Mouse (Mus musculus): ENCODE measurements around the gene Pex14. TPM values are rescaled to one million over a fixed set of nuclear protein-coding genes. Genes with fewer than 3 reads are reported as not detected.

Gene Pex14
- polyA plus RNA-seq, 1 experiment from 2014 or later: 52.1 TPM

DNA sequence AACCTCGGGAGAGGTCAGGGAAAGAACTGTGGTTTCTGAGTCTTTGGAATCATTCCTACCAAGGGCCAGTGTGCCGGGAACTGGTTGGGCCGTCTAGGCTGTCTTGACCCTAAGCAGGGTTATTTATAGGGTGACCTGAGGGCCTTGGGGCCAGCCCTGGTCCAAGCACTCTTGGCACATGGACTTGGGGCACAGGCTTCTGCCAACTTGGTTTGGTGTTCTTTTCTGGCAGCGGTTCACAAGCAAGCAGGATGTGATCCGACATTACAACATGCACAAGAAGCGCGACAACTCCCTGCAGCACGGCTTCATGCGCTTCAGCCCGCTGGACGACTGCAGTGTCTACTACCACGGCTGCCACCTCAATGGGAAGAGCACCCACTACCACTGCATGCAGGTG lies 162.9 kb downstream of the Pex14 start:
- Histone ChIP-seq H3K27me3 (replicated peaks) (no peaks in the 10 kb centered on the region), H3K9ac (no peak overlapping the region), H3K36me3 (no peaks in the 10 kb centered on the region), H3K4me3 (replicated peaks) (no peak overlapping the region), H3K9me3 (no peaks in the 10 kb centered on the region), H3K4me1 (replicated peaks) (peaks cover 39% of the 10 kb centered on the region), H3K4me2 (replicated peaks) (no peak overlapping the region), H3K27ac (peak overlapping the region; percentile 51)
- 82% methylated on average over 12 of the region's 12 CpGs for WGBS
- ATAC-seq: no peak

- Histone ChIP-seq H3K4me3 (replicated peaks) (no peak overlapping the region), H3K9ac (no peak overlapping the region), H3K27me3 (replicated peaks) (no peaks in the 10 kb centered on the region), H3K36me3 (no peaks in the 10 kb centered on the region), H3K4me2 (replicated peaks) (no peak overlapping the region), H3K27ac (peak overlapping the region; percentile 71), H3K4me1 (replicated peaks) (peaks cover 35% of the 10 kb centered on the region), H3K9me3 (no peaks in the 10 kb centered on the region)
- ATAC-seq: no peak
- 75% methylated on average over 12 of the region's 12 CpGs for WGBS
These were observed 163.6 kb downstream of the Pex14 start for GRCm38 (mm10) chr4:148936111-148936510.

DNA sequence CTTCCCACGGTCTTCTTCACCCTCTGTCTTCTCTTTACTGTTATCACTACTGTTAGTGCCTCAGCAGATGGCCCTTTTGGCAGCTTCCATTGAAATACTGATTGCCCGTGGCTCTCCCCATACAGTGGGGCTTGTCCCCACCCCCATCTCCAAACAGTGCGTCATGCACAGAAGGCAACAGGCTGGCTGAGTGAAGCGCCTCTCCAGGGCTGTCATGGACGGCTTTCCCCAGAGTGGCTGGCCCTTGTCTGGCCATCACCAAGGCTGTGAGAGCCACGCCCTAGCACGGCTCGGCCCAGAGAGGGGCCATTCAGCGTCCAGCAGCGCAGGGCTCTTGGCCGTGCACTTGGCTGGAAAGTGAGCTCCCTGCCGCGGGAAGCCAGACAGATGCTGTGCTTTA lies 164.5 kb downstream of the Pex14 start:
- H3K27me3 ChIP-seq (replicated peaks): no peaks in the 10 kb centered on the region
- H3K9me3 ChIP-seq: no peaks in the 10 kb centered on the region
- peaks cover 28% of the 10 kb centered on the region for H3K4me1 ChIP-seq (replicated peaks)
- peak overlapping the region; percentile 38 for H3K4me2 ChIP-seq (replicated peaks)
- no peak overlapping the region for H3K4me3 ChIP-seq (replicated peaks)
- peak; percentile 63 for ATAC-seq
- no peaks in the 10 kb centered on the region for H3K36me3 ChIP-seq
- peak overlapping the region; percentile 71 for H3K27ac ChIP-seq
- 13% methylated on average over 13 of the region's 13 CpGs for WGBS
- peak overlapping the region; percentile 28; the same call in 1 of the 2 replicates for H3K9ac ChIP-seq

DNA sequence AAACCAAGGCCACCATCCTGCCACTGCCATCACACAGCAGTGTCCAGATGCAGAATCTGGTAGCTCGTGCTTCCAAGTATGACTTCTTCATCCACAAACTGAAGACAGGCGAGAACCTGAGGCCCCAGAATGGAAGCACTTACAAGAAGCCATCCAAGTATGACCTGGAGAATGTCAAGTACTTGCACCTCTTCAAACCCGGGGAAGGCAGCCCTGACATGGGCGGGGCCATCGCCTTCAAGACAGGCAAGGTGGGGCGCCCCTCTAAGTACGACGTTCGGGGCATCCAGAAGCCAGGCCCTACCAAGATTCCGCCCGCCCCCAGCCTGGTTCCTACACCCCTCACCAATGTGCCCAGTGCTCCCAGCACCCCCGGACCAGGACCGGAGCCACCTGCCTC lies 166.6 kb downstream of the Pex14 start:
- Histone ChIP-seq H3K9ac (no peak overlapping the region), H3K4me2 (replicated peaks) (no peak overlapping the region), H3K36me3 (no peaks in the 10 kb centered on the region), H3K27ac (peak overlapping the region; percentile 44; the same call in 1 of the 2 replicates), H3K27me3 (replicated peaks) (no peaks in the 10 kb centered on the region), H3K4me1 (replicated peaks) (peaks cover 23% of the 10 kb centered on the region), H3K4me3 (replicated peaks) (no peak overlapping the region), H3K9me3 (no peaks in the 10 kb centered on the region)
- ATAC-seq: no peak
- 82% methylated on average over 13 of the region's 13 CpGs for WGBS

DNA sequence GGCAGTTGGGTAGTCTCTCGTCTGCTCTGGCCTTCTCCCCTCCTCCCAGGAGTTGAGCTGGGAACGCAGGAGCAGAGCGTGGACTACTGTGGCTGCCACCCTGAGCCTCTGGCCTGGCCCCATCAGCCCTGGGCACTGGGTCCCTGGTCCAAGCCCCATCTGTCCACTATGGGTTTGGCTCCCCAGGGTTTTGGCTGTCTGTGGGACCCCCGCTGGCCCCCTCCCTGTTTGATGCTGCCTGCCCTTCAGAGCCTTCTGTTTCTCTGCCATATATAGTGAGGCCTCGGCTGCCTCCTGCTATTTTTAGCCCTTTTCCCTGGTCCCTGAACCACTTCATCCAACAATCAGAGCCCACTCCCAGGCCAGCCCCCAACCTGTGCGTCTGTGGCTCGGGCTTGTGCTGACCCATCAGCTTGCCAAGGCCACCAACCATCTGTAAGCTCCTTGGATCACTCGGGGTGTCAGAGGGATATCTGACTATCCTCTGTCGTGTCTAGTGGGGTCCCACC lies 168.9 kb downstream of the Pex14 start:
- H3K4me2 ChIP-seq (replicated peaks): no peak overlapping the region
- H3K4me3 ChIP-seq (replicated peaks): no peak overlapping the region
- no peaks in the 10 kb centered on the region for H3K36me3 ChIP-seq
- peaks cover 35% of the 10 kb centered on the region for H3K4me1 ChIP-seq (replicated peaks)
- H3K9ac ChIP-seq: no peak overlapping the region
- no peaks in the 10 kb centered on the region for H3K27me3 ChIP-seq (replicated peaks)
- H3K9me3 ChIP-seq: no peaks in the 10 kb centered on the region
- no peak for ATAC-seq
- WGBS: 52% methylated on average over 9 of the region's 9 CpGs
- H3K27ac ChIP-seq: peak overlapping the region; percentile 28; the same call in 1 of the 2 replicates

DNA sequence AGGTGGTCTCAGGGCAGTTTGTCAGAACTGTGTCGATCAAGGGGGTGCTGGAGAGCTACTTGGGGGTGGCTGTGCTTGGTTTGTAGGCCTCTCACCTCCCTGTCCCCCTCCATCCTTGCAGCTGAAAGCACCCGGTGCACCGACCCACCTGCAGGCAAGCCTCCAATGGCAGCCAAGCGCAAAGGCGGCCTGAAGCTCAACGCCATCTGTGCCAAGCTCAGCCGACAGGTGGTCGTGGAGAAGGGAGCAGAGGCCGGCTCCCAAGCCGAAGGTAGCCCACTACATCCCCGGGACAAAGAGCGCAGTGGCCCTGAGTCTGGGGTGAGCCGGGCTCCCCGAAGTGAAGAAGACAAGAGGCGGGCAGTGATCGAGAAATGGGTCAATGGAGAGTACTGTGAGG lies 170.8 kb downstream of the Pex14 start:
- Histone ChIP-seq H3K4me3 (replicated peaks) (no peak overlapping the region), H3K27ac (no peak overlapping the region), H3K4me2 (replicated peaks) (no peak overlapping the region), H3K36me3 (no peaks in the 10 kb centered on the region), H3K4me1 (replicated peaks) (peaks cover 41% of the 10 kb centered on the region), H3K9ac (no peak overlapping the region), H3K9me3 (no peaks in the 10 kb centered on the region), H3K27me3 (replicated peaks) (no peaks in the 10 kb centered on the region)
- WGBS: 92% methylated on average over 16 of the region's 16 CpGs
- no peak for ATAC-seq

DNA sequence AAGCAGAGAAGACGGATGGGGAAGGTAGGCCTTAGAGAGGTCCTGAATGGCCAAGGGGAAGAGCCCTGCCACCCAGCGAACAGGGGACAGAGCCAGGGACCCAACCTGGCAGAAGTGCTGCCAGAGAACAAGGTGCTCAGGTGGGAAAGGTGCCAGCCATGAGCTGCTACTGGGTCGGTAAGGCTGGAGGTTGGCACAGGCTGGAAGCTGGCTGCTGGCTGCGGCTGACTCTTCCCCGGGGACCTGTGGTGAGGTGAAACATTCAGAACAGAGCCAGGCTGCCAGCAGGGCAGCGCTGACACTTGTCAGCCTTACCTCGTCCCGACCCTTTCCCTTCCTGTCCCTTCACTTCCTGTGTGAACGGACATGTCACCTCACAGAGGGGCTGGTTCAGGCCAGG lies 171.4 kb downstream of the Pex14 start:
- Histone ChIP-seq H3K4me1 (replicated peaks) (peaks cover 45% of the 10 kb centered on the region), H3K4me2 (replicated peaks) (no peak overlapping the region), H3K27me3 (replicated peaks) (no peaks in the 10 kb centered on the region), H3K9ac (no peak overlapping the region), H3K27ac (0 out of 2 replicates have a peak overlapping the region, but pooled peaks have one; percentile 13), H3K36me3 (no peaks in the 10 kb centered on the region), H3K9me3 (no peaks in the 10 kb centered on the region), H3K4me3 (replicated peaks) (no peak overlapping the region)
- 67% methylated on average over 9 of the region's 9 CpGs for WGBS
- no peak for ATAC-seq

GRCm38 (mm10) chr4:148926459-148926858 lies 173.2 kb downstream of the Pex14 start:
- no peaks in the 10 kb centered on the region; the same call in 1 of the 2 replicates for H3K27me3 ChIP-seq (replicated peaks)
- H3K4me2 ChIP-seq (replicated peaks): no peak overlapping the region
- peak; percentile 55 for ATAC-seq
- no peaks in the 10 kb centered on the region for H3K9me3 ChIP-seq
- H3K9ac ChIP-seq: no peak overlapping the region
- no peaks in the 10 kb centered on the region for H3K36me3 ChIP-seq
- H3K4me1 ChIP-seq (replicated peaks): peaks cover 60% of the 10 kb centered on the region
- WGBS: 5% methylated on average over 8 of the region's 8 CpGs
- H3K27ac ChIP-seq: peak overlapping the region; percentile 61
- no peak overlapping the region for H3K4me3 ChIP-seq (replicated peaks)

DNA sequence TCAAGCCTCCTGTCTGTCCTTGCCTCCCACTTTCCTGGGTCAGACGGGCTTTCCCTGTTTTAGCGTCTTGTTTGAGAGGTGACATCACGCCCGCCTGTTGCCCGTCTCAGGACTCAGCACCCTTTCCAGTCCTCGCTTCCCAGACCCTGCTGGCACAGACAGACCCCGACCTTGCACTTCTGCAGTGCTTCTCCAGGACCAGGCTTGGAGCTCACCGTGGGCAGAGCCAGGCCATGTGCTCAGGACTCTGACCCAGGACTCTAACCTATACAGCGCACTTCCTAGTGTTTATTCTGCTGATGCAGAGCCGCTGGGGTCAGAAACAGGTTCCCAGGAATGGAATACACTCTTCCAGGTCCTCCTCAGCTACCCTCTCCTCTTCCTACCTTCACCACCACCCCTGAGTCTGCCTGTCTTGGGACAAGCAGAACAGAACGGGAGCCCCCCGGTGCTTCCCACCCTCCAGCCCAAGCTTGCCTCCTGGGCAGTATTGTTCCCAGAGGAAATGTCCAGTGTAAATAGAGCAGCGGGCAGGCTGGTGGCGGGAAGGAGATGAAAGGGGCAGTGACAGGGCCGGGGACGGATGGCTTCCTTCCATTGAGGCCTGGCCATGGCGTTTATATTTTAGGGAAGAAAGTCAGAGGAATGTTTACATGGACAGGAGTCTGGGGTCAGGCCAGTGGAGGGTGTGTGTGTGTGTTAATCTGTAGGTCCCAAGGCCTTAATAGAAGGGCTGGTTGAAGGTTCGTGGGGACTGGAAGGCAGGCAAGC lies 173.9 kb downstream of the Pex14 start:
- H3K27me3 ChIP-seq (replicated peaks): peaks cover under 1% of the 10 kb centered on the region; the same call in 1 of the 2 replicates
- peaks cover 62% of the 10 kb centered on the region for H3K4me1 ChIP-seq (replicated peaks)
- no peak overlapping the region for H3K4me2 ChIP-seq (replicated peaks)
- H3K9ac ChIP-seq: no peak overlapping the region
- 24% methylated on average over 18 of the region's 18 CpGs for WGBS
- peak overlapping the region; percentile 61 for H3K27ac ChIP-seq
- ATAC-seq: peak; percentile 31
- H3K9me3 ChIP-seq: no peaks in the 10 kb centered on the region
- no peak overlapping the region for H3K4me3 ChIP-seq (replicated peaks)
- no peaks in the 10 kb centered on the region for H3K36me3 ChIP-seq

DNA sequence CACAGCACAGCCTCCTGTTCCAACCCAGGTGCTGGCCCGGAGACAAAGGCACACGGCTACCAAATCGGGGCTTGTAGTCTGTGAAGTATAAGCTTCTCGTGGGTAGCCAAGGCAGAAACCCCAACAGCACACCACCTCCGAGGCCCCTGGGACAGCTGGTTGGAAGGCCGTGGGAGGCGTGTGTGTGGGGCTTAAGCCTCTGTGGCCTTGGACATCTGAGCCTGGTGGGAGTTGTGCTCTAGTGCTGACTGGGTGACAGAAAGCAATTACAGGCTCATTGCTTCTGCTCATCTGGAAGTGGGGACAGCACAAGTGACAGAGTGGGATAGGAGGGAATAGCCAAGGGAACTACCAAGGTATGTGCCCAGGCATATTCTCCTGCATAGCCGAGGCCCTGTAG lies 175.7 kb downstream of the Pex14 start:
- 52% methylated on average over 8 of the region's 8 CpGs for WGBS
- Histone ChIP-seq H3K4me2 (replicated peaks) (no peak overlapping the region), H3K9me3 (no peaks in the 10 kb centered on the region), H3K4me1 (replicated peaks) (peaks cover 64% of the 10 kb centered on the region), H3K9ac (no peak overlapping the region), H3K27ac (peak overlapping the region; percentile 60), H3K36me3 (no peaks in the 10 kb centered on the region), H3K27me3 (replicated peaks) (peaks cover 5% of the 10 kb centered on the region; the same call in 1 of the 2 replicates), H3K4me3 (replicated peaks) (no peak overlapping the region)
- no peak for ATAC-seq

GRCm38 (mm10) chr4:148923414-148923813 lies 176.3 kb downstream of the Pex14 start:
- peaks cover 5% of the 10 kb centered on the region; the same call in 1 of the 2 replicates for H3K27me3 ChIP-seq (replicated peaks)
- H3K27ac ChIP-seq: no peak overlapping the region
- WGBS: 46% methylated on average over 9 of the region's 9 CpGs
- H3K4me1 ChIP-seq (replicated peaks): peaks cover 68% of the 10 kb centered on the region
- no peaks in the 10 kb centered on the region for H3K9me3 ChIP-seq
- H3K9ac ChIP-seq: no peak overlapping the region
- no peak for ATAC-seq
- H3K4me3 ChIP-seq (replicated peaks): no peak overlapping the region
- no peak overlapping the region for H3K4me2 ChIP-seq (replicated peaks)
- H3K36me3 ChIP-seq: no peaks in the 10 kb centered on the region

- Histone ChIP-seq H3K9me3 (no peaks in the 10 kb centered on the region), H3K9ac (no peak overlapping the region), H3K27ac (0 out of 2 replicates have a peak overlapping the region, but pooled peaks have one; percentile 13), H3K4me2 (replicated peaks) (peak overlapping the region; percentile 39), H3K4me1 (replicated peaks) (peaks cover 64% of the 10 kb centered on the region), H3K27me3 (replicated peaks) (peaks cover 5% of the 10 kb centered on the region; the same call in 1 of the 2 replicates), H3K4me3 (replicated peaks) (no peak overlapping the region), H3K36me3 (no peaks in the 10 kb centered on the region)
- 7% methylated on average over 16 of the region's 16 CpGs for WGBS
- peak; percentile 25; the same call in 1 of the 2 replicates for ATAC-seq
These were observed 177.4 kb downstream of the Pex14 start for GRCm38 (mm10) chr4:148922221-148922700.
